Mouse (Mus musculus): ENCODE measurements around the gene Plekhh1.

GRCm38 (mm10) chr12:79067526-79067925, 38.6 kb downstream of the Plekhh1 start:
- TF ChIP-seq POLR2A (IDR thresholded peaks at IDR 0.05; ENCODE audit: insufficient read depth, low read depth, low read length) (no peak), CTCF (IDR thresholded peaks at IDR 0.05; ENCODE audit: insufficient read depth, low read depth, low read length) (no peak)
